Mouse (Mus musculus): Measurements from ENCODE around the gene Pbld2. TPM values are rescaled to one million over a fixed set of nuclear protein-coding genes. Genes with fewer than 3 reads are reported as not detected.

Gene Pbld2
- polyA plus RNA-seq, 1 experiment: 2.5 TPM

- Histone ChIP-seq H3K27me3 (ENCODE audit: control insufficient read depth, insufficient read depth, low read length) (no peaks in the 10 kb centered on the region), H3K4me3 (replicated peaks; ENCODE audit: insufficient read depth, low read depth, low read length) (no peak overlapping the region), H3K4me1 (ENCODE audit: control insufficient read depth, insufficient read depth, low read length) (peaks cover 20% of the 10 kb centered on the region), H3K27ac (ENCODE audit: insufficient read depth, low read length) (no peak overlapping the region)
- DNase-seq: no peak
- no peak for TF ChIP-seq CTCF (IDR thresholded peaks at IDR 0.05; ENCODE audit: borderline replicate concordance, insufficient read depth, low read depth, low read length)
- no peak for TF ChIP-seq POLR2A (IDR thresholded peaks at IDR 0.05; ENCODE audit: borderline replicate concordance, insufficient read depth, low read length)
- 92% methylated on average over 2 of the region's 2 CpGs for WGBS
Observed at GRCm38 (mm10) chr10:63096757-63097156, 72.6 kb downstream of the Pbld2 start.

- Histone ChIP-seq H3K4me1 (ENCODE audit: control insufficient read depth, insufficient read depth, low read length) (peaks cover 13% of the 10 kb centered on the region), H3K27me3 (ENCODE audit: control insufficient read depth, insufficient read depth, low read length) (no peaks in the 10 kb centered on the region), H3K27ac (ENCODE audit: insufficient read depth, low read length) (no peak overlapping the region), H3K4me3 (replicated peaks; ENCODE audit: insufficient read depth, low read depth, low read length) (no peak overlapping the region)
- no peak for DNase-seq
- 78% methylated on average over 12 of the region's 12 CpGs for WGBS
- no peak for TF ChIP-seq POLR2A (IDR thresholded peaks at IDR 0.05; ENCODE audit: borderline replicate concordance, insufficient read depth, low read length)
- no peak for TF ChIP-seq CTCF (IDR thresholded peaks at IDR 0.05; ENCODE audit: borderline replicate concordance, insufficient read depth, low read depth, low read length)
Observed at GRCm38 (mm10) chr10:63098191-63098590, 74.1 kb downstream of the Pbld2 start.

- Histone ChIP-seq H3K27me3 (ENCODE audit: control insufficient read depth, insufficient read depth, low read length) (no peaks in the 10 kb centered on the region), H3K4me1 (ENCODE audit: control insufficient read depth, insufficient read depth, low read length) (peaks cover 5% of the 10 kb centered on the region; the same call in 1 of the 2 replicates), H3K27ac (ENCODE audit: insufficient read depth, low read length) (peak within 1 kb of the TSS; percentile 100), H3K4me3 (replicated peaks; ENCODE audit: insufficient read depth, low read depth, low read length) (peak within 1 kb of the TSS; percentile 85)
- TF ChIP-seq CTCF (IDR thresholded peaks at IDR 0.05; ENCODE audit: borderline replicate concordance, insufficient read depth, low read depth, low read length): no peak
- peak; percentile 78 for TF ChIP-seq POLR2A (IDR thresholded peaks at IDR 0.05; ENCODE audit: borderline replicate concordance, insufficient read depth, low read length)
- 4% methylated on average over 16 of the region's 16 CpGs for WGBS
- peak; percentile 90 to 96 for DNase-seq
Observed at GRCm38 (mm10) chr10:63099521-63099920, 75.4 kb downstream of the Pbld2 start, which contains the start of gene Atoh7. Gene Atoh7, plus strand, starts transcription at chr10:63099651.

- peak; percentile 92 to 94 for DNase-seq
- TF ChIP-seq CTCF (IDR thresholded peaks at IDR 0.05; ENCODE audit: borderline replicate concordance, insufficient read depth, low read depth, low read length) (no peak), POLR2A (IDR thresholded peaks at IDR 0.05; ENCODE audit: borderline replicate concordance, insufficient read depth, low read length) (peak; percentile 87)
- Histone ChIP-seq H3K4me1 (ENCODE audit: control insufficient read depth, insufficient read depth, low read length) (peaks cover 4% of the 10 kb centered on the region; the same call in 1 of the 2 replicates), H3K27ac (ENCODE audit: insufficient read depth, low read length) (peak overlapping the region; percentile 100), H3K4me3 (replicated peaks; ENCODE audit: insufficient read depth, low read depth, low read length) (peak overlapping the region; percentile 85), H3K27me3 (ENCODE audit: control insufficient read depth, insufficient read depth, low read length) (no peaks in the 10 kb centered on the region)
- under 1% methylated on average over 62 of the region's 62 CpGs for WGBS
Observed at GRCm38 (mm10) chr10:63099941-63100562, 75.9 kb downstream of the Pbld2 start.

GRCm38 (mm10) chr10:63100657-63101056 lies 76.5 kb downstream of the Pbld2 start:
- Histone ChIP-seq H3K4me3 (replicated peaks; ENCODE audit: insufficient read depth, low read depth, low read length) (peak overlapping the region; percentile 81), H3K27me3 (ENCODE audit: control insufficient read depth, insufficient read depth, low read length) (no peaks in the 10 kb centered on the region), H3K4me1 (ENCODE audit: control insufficient read depth, insufficient read depth, low read length) (no peaks in the 10 kb centered on the region), H3K27ac (ENCODE audit: insufficient read depth, low read length) (peak overlapping the region; percentile 100)
- WGBS: 2% methylated on average over 9 of the region's 9 CpGs
- no peak for TF ChIP-seq POLR2A (IDR thresholded peaks at IDR 0.05; ENCODE audit: borderline replicate concordance, insufficient read depth, low read length)
- DNase-seq: no peak

Other genes starting within 250 kb of the Pbld2 start
- 39.5 and 41.5 TPM in 2 replicates for gene Ccar1, start 232.0 kb upstream of the Pbld2 start, polyA plus RNA-seq (2012; rRNA removed)
- gene Tet1, start 115.3 kb upstream of the Pbld2 start, polyA plus RNA-seq (2012; rRNA removed): 6.5 and 7.4 TPM in 2 replicates
- gene Slc25a16, start 103.7 kb upstream of the Pbld2 start, polyA plus RNA-seq (2012; rRNA removed): 27.0 and 28.4 TPM in 2 replicates
- 3.0 and 3.9 TPM in 2 replicates for gene Dna2, start 77.3 kb upstream of the Pbld2 start, polyA plus RNA-seq (2012; rRNA removed)
- gene Rufy2, start 44.1 kb upstream of the Pbld2 start, polyA plus RNA-seq (2012; rRNA removed): 68.4 and 70.4 TPM in 2 replicates
- 97.0 and 97.6 TPM in 2 replicates for gene Hnrnph3, start 98 bp upstream of the Pbld2 start, polyA plus RNA-seq (2012; rRNA removed)
- gene Pbld1, start 35.8 kb downstream of the Pbld2 start, polyA plus RNA-seq (2012; rRNA removed): 0.32 and 0.47 TPM in 2 replicates
- gene Atoh7, start 75.3 kb downstream of the Pbld2 start, polyA plus RNA-seq (2012; rRNA removed): 18.5 and 22.6 TPM in 2 replicates
- 1.4 and 1.9 TPM in 2 replicates for gene Mypn, start 179.6 kb downstream of the Pbld2 start, polyA plus RNA-seq (2012; rRNA removed)
- 25.5 and 28.2 TPM in 2 replicates for gene Herc4, start 219.5 kb downstream of the Pbld2 start, polyA plus RNA-seq (2012; rRNA removed)